Mouse (Mus musculus): ENCODE results near the gene Gm26657. TPM values are rescaled to one million over a fixed set of nuclear protein-coding genes. Genes with fewer than 3 reads are reported as not detected.

The Gm26657 gene
- total RNA-seq (2021) = not detected
- not detected in 2 replicates for polyA plus RNA-seq (2012; rRNA removed)
- long read RNA-seq = 0 reads

- TF ChIP-seq POLR2A (IDR thresholded peaks at IDR 0.05; ENCODE audit: insufficient read depth, low read depth, low read length) = no peak
- TF ChIP-seq CTCF (IDR thresholded peaks at IDR 0.05) = no peak
- TF ChIP-seq EP300 (IDR thresholded peaks at IDR 0.05; ENCODE audit: insufficient read depth, low read depth, low read length) = no peak
- WGBS = 82% methylated on average over 18 of the region's 18 CpGs
- no peaks in the 10 kb centered on the region for H3K79me2 ChIP-seq (replicated peaks; ENCODE audit: control insufficient read depth, insufficient read depth, low read length)
- no peak for DNase-seq
- intact Hi-C loops (cut with DNase I) = no loop called here
- no peaks in the 10 kb centered on the region for H3K4me1 ChIP-seq (ENCODE audit: control insufficient read depth, insufficient read depth, low read length)
- no peak within 1 kb of the TSS for H3K9ac ChIP-seq (ENCODE audit: low read depth, low read length)
- H3K36me3 ChIP-seq (ENCODE audit: control insufficient read depth, insufficient read depth, low read length) = no peaks in the 10 kb centered on the region
- H3K27ac ChIP-seq = no peak within 1 kb of the TSS
- H3K4me3 ChIP-seq = no peak within 1 kb of the TSS
- no peaks in the 10 kb centered on the region for H3K27me3 ChIP-seq (ENCODE audit: control insufficient read depth, insufficient read depth, low read length)
Observed at GRCm38 (mm10) chr4:56740020-56740485, at the start of gene Gm26657. Gm26657 (plus strand) TSS chr4:56740070.

DNA sequence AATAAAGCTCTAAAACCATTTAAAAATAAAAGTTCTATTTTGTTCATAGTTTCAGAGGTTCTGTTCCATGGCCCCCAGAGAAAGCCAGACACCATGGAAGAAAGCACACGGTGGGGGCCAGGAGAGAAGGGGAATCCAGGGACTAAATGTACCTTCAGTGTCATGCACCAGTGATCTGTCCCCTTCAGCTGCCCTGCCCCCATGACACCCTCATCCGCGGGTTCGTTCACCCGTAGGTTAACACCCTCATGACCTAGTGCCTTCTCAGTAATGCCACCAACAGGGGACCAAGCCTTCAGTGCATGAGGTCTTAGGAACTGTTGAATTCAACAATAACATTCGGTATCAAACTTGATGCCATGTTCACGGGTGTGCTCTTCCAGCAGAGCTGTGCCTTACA lies 43.5 kb upstream of the Gm26657 start:
- Histone ChIP-seq H3K4me1 (ENCODE audit: control insufficient read depth, insufficient read depth, low read length) (no peaks in the 10 kb centered on the region), H3K36me3 (ENCODE audit: control insufficient read depth, insufficient read depth, low read length) (no peaks in the 10 kb centered on the region), H3K79me2 (replicated peaks; ENCODE audit: control insufficient read depth, insufficient read depth, low read length) (no peaks in the 10 kb centered on the region), H3K27ac (no peak overlapping the region), H3K4me3 (no peak overlapping the region), H3K27me3 (ENCODE audit: control insufficient read depth, insufficient read depth, low read length) (no peaks in the 10 kb centered on the region), H3K9ac (ENCODE audit: low read depth, low read length) (no peak overlapping the region)
- intact Hi-C loops (cut with DNase I) = no loop called here
- TF ChIP-seq POLR2A (IDR thresholded peaks at IDR 0.05; ENCODE audit: insufficient read depth, low read depth, low read length) (no peak), EP300 (IDR thresholded peaks at IDR 0.05; ENCODE audit: insufficient read depth, low read depth, low read length) (no peak), CTCF (IDR thresholded peaks at IDR 0.05) (no peak)
- DNase-seq = no peak
- WGBS = 86% methylated on average over 7 of the region's 7 CpGs

DNA sequence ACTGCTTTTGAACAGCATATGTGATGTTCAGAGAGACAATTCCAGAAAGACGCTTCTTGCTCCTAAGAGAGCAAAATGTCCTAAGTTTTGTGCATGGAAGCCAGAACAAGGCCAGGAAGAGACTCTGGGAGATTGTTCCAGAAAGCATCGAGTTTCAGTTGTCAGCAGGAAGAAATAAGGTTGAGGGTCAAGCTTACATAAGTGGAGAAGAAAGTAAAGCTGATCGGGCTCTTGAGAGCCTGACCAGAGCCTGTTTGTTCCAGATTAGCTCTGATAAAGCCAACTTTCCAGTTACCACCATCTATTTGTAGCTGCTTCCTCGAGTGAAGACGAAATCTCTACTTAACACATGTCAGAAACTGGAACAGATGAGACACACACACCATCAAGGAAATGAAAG lies 41.2 kb upstream of the Gm26657 start:
- 25% methylated on average over 5 of the region's 5 CpGs for WGBS
- Histone ChIP-seq H3K4me3 (no peak overlapping the region), H3K79me2 (replicated peaks; ENCODE audit: control insufficient read depth, insufficient read depth, low read length) (no peaks in the 10 kb centered on the region), H3K9ac (ENCODE audit: low read depth, low read length) (no peak overlapping the region), H3K27me3 (ENCODE audit: control insufficient read depth, insufficient read depth, low read length) (no peaks in the 10 kb centered on the region), H3K27ac (no peak overlapping the region), H3K36me3 (ENCODE audit: control insufficient read depth, insufficient read depth, low read length) (no peaks in the 10 kb centered on the region), H3K4me1 (ENCODE audit: control insufficient read depth, insufficient read depth, low read length) (no peaks in the 10 kb centered on the region; the same call in 1 of the 2 replicates)
- no peak for TF ChIP-seq EP300 (IDR thresholded peaks at IDR 0.05; ENCODE audit: insufficient read depth, low read depth, low read length)
- TF ChIP-seq POLR2A (IDR thresholded peaks at IDR 0.05; ENCODE audit: insufficient read depth, low read depth, low read length) = no peak
- no peak for TF ChIP-seq CTCF (IDR thresholded peaks at IDR 0.05)
- no peak for DNase-seq
- intact Hi-C loops (cut with DNase I) = no loop called here

DNA sequence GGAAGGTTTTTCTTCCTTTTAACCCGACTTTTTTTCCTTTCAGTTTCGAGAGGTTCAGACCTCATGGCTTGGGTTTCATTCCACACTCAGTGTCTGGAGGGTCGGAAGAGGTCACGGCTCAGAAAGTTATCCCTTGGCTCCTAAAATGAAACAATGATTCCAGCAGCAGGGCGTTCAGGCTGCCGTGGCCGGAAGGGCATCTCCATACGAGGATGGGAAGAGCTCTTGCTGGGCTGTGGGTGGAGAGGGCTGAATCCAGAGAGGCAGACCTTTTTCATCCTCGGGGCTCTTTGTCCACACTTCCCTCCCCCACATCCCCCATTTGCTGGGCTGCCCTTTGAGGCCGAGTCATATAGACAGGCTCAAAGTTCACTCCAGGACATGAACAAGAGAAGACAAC lies 37.6 kb upstream of the Gm26657 start:
- Histone ChIP-seq H3K4me3 (no peak overlapping the region), H3K36me3 (ENCODE audit: control insufficient read depth, insufficient read depth, low read length) (no peaks in the 10 kb centered on the region), H3K4me1 (ENCODE audit: control insufficient read depth, insufficient read depth, low read length) (no peaks in the 10 kb centered on the region; the same call in 1 of the 2 replicates), H3K9ac (ENCODE audit: low read depth, low read length) (no peak overlapping the region), H3K27ac (no peak overlapping the region), H3K79me2 (replicated peaks; ENCODE audit: control insufficient read depth, insufficient read depth, low read length) (no peaks in the 10 kb centered on the region), H3K27me3 (ENCODE audit: control insufficient read depth, insufficient read depth, low read length) (no peaks in the 10 kb centered on the region)
- no peak for DNase-seq
- intact Hi-C loops (cut with DNase I) = no loop called here
- WGBS = 19% methylated on average over 10 of the region's 10 CpGs
- TF ChIP-seq POLR2A (IDR thresholded peaks at IDR 0.05; ENCODE audit: insufficient read depth, low read depth, low read length) = no peak
- TF ChIP-seq EP300 (IDR thresholded peaks at IDR 0.05; ENCODE audit: insufficient read depth, low read depth, low read length) = no peak
- no peak for TF ChIP-seq CTCF (IDR thresholded peaks at IDR 0.05)

GRCm38 (mm10) chr4:56713155-56713554 lies 26.7 kb upstream of the Gm26657 start:
- WGBS = 85% methylated on average over 3 of the region's 3 CpGs

GRCm38 (mm10) chr4:56716801-56717200 lies 23.1 kb upstream of the Gm26657 start:
- TF ChIP-seq EP300 (IDR thresholded peaks at IDR 0.05; ENCODE audit: insufficient read depth, low read depth, low read length) (no peak), POLR2A (IDR thresholded peaks at IDR 0.05; ENCODE audit: insufficient read depth, low read depth, low read length) (no peak), CTCF (IDR thresholded peaks at IDR 0.05) (no peak)
- 41% methylated on average over 5 of the region's 5 CpGs for whole genome bisulfite sequencing
- intact Hi-C loops (cut with DNase I) = no loop called here
- Histone ChIP-seq H3K27me3 (ENCODE audit: control insufficient read depth, insufficient read depth, low read length) (no peaks in the 10 kb centered on the region), H3K79me2 (replicated peaks; ENCODE audit: control insufficient read depth, insufficient read depth, low read length) (no peaks in the 10 kb centered on the region), H3K9ac (ENCODE audit: low read depth, low read length) (no peak overlapping the region), H3K4me3 (no peak overlapping the region), H3K36me3 (ENCODE audit: control insufficient read depth, insufficient read depth, low read length) (no peaks in the 10 kb centered on the region), H3K4me1 (ENCODE audit: control insufficient read depth, insufficient read depth, low read length) (peaks cover 1% of the 10 kb centered on the region; the same call in 1 of the 2 replicates), H3K27ac (no peak overlapping the region)
- DNase-seq = no peak

More at GRCm38 (mm10) chr4:56713155-56713554, 26.7 kb upstream of the Gm26657 start:
- no peak for DNase-seq
- H3K9ac ChIP-seq (ENCODE audit: low read depth, low read length) = no peak overlapping the region
- no peaks in the 10 kb centered on the region for H3K27me3 ChIP-seq (ENCODE audit: control insufficient read depth, insufficient read depth, low read length)
- TF ChIP-seq CTCF (IDR thresholded peaks at IDR 0.05) = no peak
- TF ChIP-seq EP300 (IDR thresholded peaks at IDR 0.05; ENCODE audit: insufficient read depth, low read depth, low read length) = no peak
- TF ChIP-seq POLR2A (IDR thresholded peaks at IDR 0.05; ENCODE audit: insufficient read depth, low read depth, low read length) = no peak
- H3K4me1 ChIP-seq (ENCODE audit: control insufficient read depth, insufficient read depth, low read length) = peaks cover 1% of the 10 kb centered on the region; the same call in 1 of the 2 replicates
- no peaks in the 10 kb centered on the region for H3K36me3 ChIP-seq (ENCODE audit: control insufficient read depth, insufficient read depth, low read length)
- intact Hi-C loops (cut with DNase I) = no loop called here
- no peaks in the 10 kb centered on the region for H3K79me2 ChIP-seq (replicated peaks; ENCODE audit: control insufficient read depth, insufficient read depth, low read length)
- no peak overlapping the region for H3K4me3 ChIP-seq
- no peak overlapping the region for H3K27ac ChIP-seq

Measured in heart, adult 2 months (tissue).